Mouse (Mus musculus) macrophage (primary cell): ENCODE measurements at regions not wholly inside any gene's neighbourhood (a gene's known extent, or its start where the extent isn't known, plus 50 kb on each side); places are given as distances from the start of the nearest gene placed in this dataset.

Experiments
- H3K27ac ChIP-seq: fragments of 350-480 bp; formaldehyde crosslinking; 2 replicates; pipeline ENCODE4 v1.9.0; 2021
- H3K36me3 ChIP-seq: fragments of 350-480 bp; formaldehyde crosslinking; 2 replicates; pipeline ENCODE4 v1.9.0; 2021; ENCODE audit errors: inconsistent target
- H3K4me3 ChIP-seq: fragments of 350-480 bp; formaldehyde crosslinking; 2 replicates; pipeline ENCODE4 v1.9.0; 2021; ENCODE audit errors: inconsistent target
- H3K79me2 ChIP-seq: fragments of 350-480 bp; formaldehyde crosslinking; 2 replicates; pipeline ENCODE4 v1.9.0; 2021; ENCODE audit errors: inconsistent target
- WGBS: methylation state at CpG from one replicate; pipeline ENCODE4 v1.1.7; 2026; ENCODE audit warnings: inconsistent platforms; ENCODE audit not compliant: missing documents; 5-methylcytosine and 5-hydroxymethylcytosine counted together

- Histone ChIP-seq H3K36me3 (no peaks in the 10 kb centered on the region), H3K79me2 (no peaks in the 10 kb centered on the region), H3K27ac (no peak overlapping the region), H3K4me3 (no peak overlapping the region)
- 76% methylated on average over 4 of the region's 4 CpGs for WGBS
These were observed 311.1 kb upstream of the Npsr1 start for GRCm38 (mm10) chr9:23786660-23787059.
